Mouse (Mus musculus) testis, adult 2 months (tissue): ENCODE data around the gene Tvp23a. TPM values are rescaled to one million over a fixed set of nuclear protein-coding genes. Genes with fewer than 3 reads are reported as not detected.

Source experiments
- H3K27ac ChIP-seq: fragments of 200-500 bp; 2 replicates; pipeline ENCODE4 v1.5.1; 2012; ENCODE audit warnings: low read depth, low read length; ENCODE audit not compliant: control insufficient read depth, insufficient read depth
- H3K27me3 ChIP-seq: fragments of 200-500 bp; 2 replicates; pipeline ENCODE4 v1.6.1; 2012; ENCODE audit warnings: mild to moderate bottlenecking, low read length, moderate library complexity; ENCODE audit not compliant: control insufficient read depth, insufficient read depth
- H3K36me3 ChIP-seq: fragments of 200-500 bp; 2 replicates; pipeline ENCODE4 v1.6.1; 2012; ENCODE audit warnings: mild to moderate bottlenecking, low read length; ENCODE audit not compliant: control insufficient read depth, insufficient read depth
- H3K4me1 ChIP-seq: fragments of 200-500 bp; 2 replicates; pipeline ENCODE4 v1.6.1; 2012; ENCODE audit warnings: low read length; ENCODE audit not compliant: control insufficient read depth, insufficient read depth
- H3K4me3 ChIP-seq: fragments of 200-500 bp; 2 replicates; pipeline ENCODE4 v1.5.1; 2012; ENCODE audit warnings: low read depth, mild to moderate bottlenecking, low read length, moderate library complexity, mixed read lengths; ENCODE audit not compliant: control insufficient read depth
- CTCF ChIP-seq: fragments of 200-500 bp; IDR thresholded peaks from 2 replicates; pipeline ENCODE4 v1.5.1; 2012; ENCODE audit warnings: low read depth, mild to moderate bottlenecking, inconsistent platforms, low read length, moderate library complexity; ENCODE audit not compliant: control insufficient read depth, insufficient read depth, insufficient replicate concordance
- POLR2A ChIP-seq: fragments of 200-500 bp; IDR thresholded peaks from 2 replicates; pipeline ENCODE4 v1.6.1; 2012; ENCODE audit warnings: low read depth, mild to moderate bottlenecking, inconsistent platforms, low read length, moderate library complexity; ENCODE audit not compliant: control insufficient read depth
- polyA plus RNA-seq: library from polyadenylated mRNA; depleted of rRNA; stranded (reverse); fragments of >200 nt; gene quantifications from 2 replicates; pipeline ENCODE4 v1.2.3, GENCODE M21; 2012

The Tvp23a gene
- polyA plus RNA-seq, 1 experiment: 0.37 TPM

GRCm38 (mm10) chr16:10468201-10468600 is 21.0 kb upstream of the Tvp23a start:
- TF ChIP-seq POLR2A (no peak), CTCF (no peak)
- Histone ChIP-seq H3K36me3 (no peaks in the 10 kb centered on the region), H3K27me3 (no peaks in the 10 kb centered on the region), H3K4me1 (no peaks in the 10 kb centered on the region), H3K4me3 (no peak overlapping the region), H3K27ac (no peak overlapping the region)

- Histone ChIP-seq H3K27ac (no peak overlapping the region), H3K36me3 (no peaks in the 10 kb centered on the region)
- TF ChIP-seq POLR2A: no peak
- no peak for TF ChIP-seq CTCF
These were observed 20.4 kb upstream of the Tvp23a start for GRCm38 (mm10) chr16:10467391-10468107.

GRCm38 (mm10) chr16:10465011-10465681 is 18.0 kb upstream of the Tvp23a start:
- Histone ChIP-seq H3K27me3 (no peaks in the 10 kb centered on the region), H3K27ac (no peak overlapping the region), H3K4me1 (no peaks in the 10 kb centered on the region), H3K4me3 (no peak overlapping the region), H3K36me3 (no peaks in the 10 kb centered on the region)
- TF ChIP-seq POLR2A (no peak), CTCF (no peak)

More at GRCm38 (mm10) chr16:10467391-10468107, 20.4 kb upstream of the Tvp23a start:
- no peak overlapping the region for H3K4me3 ChIP-seq
- H3K27me3 ChIP-seq: no peaks in the 10 kb centered on the region
- H3K4me1 ChIP-seq: no peaks in the 10 kb centered on the region

GRCm38 (mm10) chr16:10461178-10461577 is 14.0 kb upstream of the Tvp23a start:
- TF ChIP-seq POLR2A (no peak), CTCF (no peak)
- Histone ChIP-seq H3K27ac (no peak overlapping the region), H3K36me3 (no peaks in the 10 kb centered on the region), H3K4me3 (no peak overlapping the region), H3K4me1 (no peaks in the 10 kb centered on the region), H3K27me3 (no peaks in the 10 kb centered on the region)

GRCm38 (mm10) chr16:10460188-10460587 is 13.0 kb upstream of the Tvp23a start:
- Histone ChIP-seq H3K27me3 (no peaks in the 10 kb centered on the region), H3K4me1 (no peaks in the 10 kb centered on the region), H3K27ac (no peak overlapping the region), H3K36me3 (no peaks in the 10 kb centered on the region), H3K4me3 (no peak overlapping the region)
- TF ChIP-seq CTCF (no peak), POLR2A (no peak)

GRCm38 (mm10) chr16:10454583-10454974 is 7.4 kb upstream of the Tvp23a start:
- Histone ChIP-seq H3K36me3 (no peaks in the 10 kb centered on the region), H3K4me3 (no peak overlapping the region), H3K27ac (no peak overlapping the region), H3K4me1 (no peaks in the 10 kb centered on the region), H3K27me3 (no peaks in the 10 kb centered on the region)
- TF ChIP-seq CTCF (no peak), POLR2A (no peak)

GRCm38 (mm10) chr16:10453872-10454582 is 6.9 kb upstream of the Tvp23a start:
- no peak overlapping the region for H3K27ac ChIP-seq

More at GRCm38 (mm10) chr16:10453872-10454582, 6.9 kb upstream of the Tvp23a start:
- H3K4me1 ChIP-seq: no peaks in the 10 kb centered on the region
- no peaks in the 10 kb centered on the region for H3K27me3 ChIP-seq
- no peaks in the 10 kb centered on the region for H3K36me3 ChIP-seq
- TF ChIP-seq POLR2A (no peak), CTCF (no peak)
- H3K4me3 ChIP-seq: no peak overlapping the region
